Mouse (Mus musculus): ENCODE results near the gene Gpc2. TPM values are rescaled to one million over a fixed set of nuclear protein-coding genes. Genes with fewer than 3 reads are reported as not detected.

Gene Gpc2
- polyA plus RNA-seq, 1 experiment: 0.54 TPM

- no peak overlapping the region for H3ac ChIP-seq (ENCODE audit: control insufficient read depth, insufficient read length)
- no peaks in the 10 kb centered on the region for H3K27me3 ChIP-seq (ENCODE audit: control insufficient read depth, insufficient read depth, insufficient read length)
- H3K4me3 ChIP-seq: no peak overlapping the region
- H3K4me2 ChIP-seq (ENCODE audit: low read depth): no peak overlapping the region
- no peaks in the 10 kb centered on the region for H3K36me3 ChIP-seq (ENCODE audit: control insufficient read depth, insufficient read depth)
- no peaks in the 10 kb centered on the region for H3K79me2 ChIP-seq (ENCODE audit: control insufficient read depth, insufficient read depth)
- TF ChIP-seq E2F4 (IDR thresholded peaks at IDR 0.05; ENCODE audit: insufficient read depth): no peak
- TF ChIP-seq MYOD1 (IDR thresholded peaks at IDR 0.05; ENCODE audit: control insufficient read depth in 1 of 3, insufficient read length in 2 of 3, low read depth in 2 of 3): no peak
- no peak for TF ChIP-seq CEBPB (IDR thresholded peaks at IDR 0.05; ENCODE audit: insufficient read depth, poor library complexity, severe bottlenecking)
- no peak for TF ChIP-seq POLR2A (IDR thresholded peaks at IDR 0.05; ENCODE audit: insufficient read length, low read depth)
- TF ChIP-seq SRF (IDR thresholded peaks at IDR 0.05; ENCODE audit: control insufficient read depth, insufficient read length, low read depth): no peak
- no peak for TF ChIP-seq POLR2AphosphoS2 (IDR thresholded peaks at IDR 0.05; ENCODE audit: insufficient read length, low read depth)
Observed at GRCm38 (mm10) chr5:138291638-138292037, 11.8 kb upstream of the Gpc2 start.

GRCm38 (mm10) chr5:138287861-138288260, 8.1 kb upstream of the Gpc2 start:
- Histone ChIP-seq H3K27me3 (ENCODE audit: control insufficient read depth, insufficient read depth, insufficient read length) (no peaks in the 10 kb centered on the region), H3K4me3 (no peak overlapping the region), H3K36me3 (ENCODE audit: control insufficient read depth, insufficient read depth) (no peaks in the 10 kb centered on the region), H3K79me2 (ENCODE audit: control insufficient read depth, insufficient read depth) (no peaks in the 10 kb centered on the region), H3ac (ENCODE audit: control insufficient read depth, insufficient read length) (no peak overlapping the region), H3K4me2 (ENCODE audit: low read depth) (no peak overlapping the region)
- TF ChIP-seq MYOD1 (IDR thresholded peaks at IDR 0.05; ENCODE audit: control insufficient read depth in 1 of 3, insufficient read length in 2 of 3, low read depth in 2 of 3) (no peak), REST (IDR thresholded peaks at IDR 0.05; ENCODE audit: insufficient read depth, insufficient read length) (no peak), POLR2A (IDR thresholded peaks at IDR 0.05; ENCODE audit: insufficient read length, low read depth) (no peak), MYOG (IDR thresholded peaks at IDR 0.05; ENCODE audit: control insufficient read depth in 1 of 3, insufficient read depth in 1 of 3, insufficient read length in 2 of 3, low read depth in 2 of 3) (no peak), USF1 (IDR thresholded peaks at IDR 0.05; ENCODE audit: low read depth) (no peak), CEBPB (IDR thresholded peaks at IDR 0.05; ENCODE audit: insufficient read depth, poor library complexity, severe bottlenecking) (no peak), TCF3 (IDR thresholded peaks at IDR 0.05; ENCODE audit: insufficient read length, low read depth) (no peak), SRF (IDR thresholded peaks at IDR 0.05; ENCODE audit: control insufficient read depth, insufficient read length, low read depth) (no peak), TCF12 (IDR thresholded peaks at IDR 0.05; ENCODE audit: insufficient read depth, poor library complexity, severe bottlenecking) (no peak), E2F4 (IDR thresholded peaks at IDR 0.05; ENCODE audit: insufficient read depth) (no peak), POLR2AphosphoS2 (IDR thresholded peaks at IDR 0.05; ENCODE audit: insufficient read length, low read depth) (no peak), MAX (IDR thresholded peaks at IDR 0.05; ENCODE audit: low read depth) (no peak)

GRCm38 (mm10) chr5:138283540-138283939, 3.7 kb upstream of the Gpc2 start:
- no peaks in the 10 kb centered on the region for H3K79me2 ChIP-seq (ENCODE audit: control insufficient read depth, insufficient read depth)
- H3ac ChIP-seq (ENCODE audit: control insufficient read depth, insufficient read length): no peak overlapping the region
- TF ChIP-seq REST (IDR thresholded peaks at IDR 0.05; ENCODE audit: insufficient read depth, insufficient read length): no peak
- no peak for TF ChIP-seq TCF3 (IDR thresholded peaks at IDR 0.05; ENCODE audit: insufficient read length, low read depth)
- no peak for TF ChIP-seq MYOD1 (IDR thresholded peaks at IDR 0.05; ENCODE audit: control insufficient read depth in 1 of 3, insufficient read length in 2 of 3, low read depth in 2 of 3)
- no peak for TF ChIP-seq TCF12 (IDR thresholded peaks at IDR 0.05; ENCODE audit: insufficient read depth, poor library complexity, severe bottlenecking)
- no peak for TF ChIP-seq E2F4 (IDR thresholded peaks at IDR 0.05; ENCODE audit: insufficient read depth)
- TF ChIP-seq POLR2A (IDR thresholded peaks at IDR 0.05; ENCODE audit: insufficient read length, low read depth): no peak
- TF ChIP-seq SRF (IDR thresholded peaks at IDR 0.05; ENCODE audit: control insufficient read depth, insufficient read length, low read depth): no peak
- no peak for TF ChIP-seq MAX (IDR thresholded peaks at IDR 0.05; ENCODE audit: low read depth)
- TF ChIP-seq POLR2AphosphoS2 (IDR thresholded peaks at IDR 0.05; ENCODE audit: insufficient read length, low read depth): no peak
- TF ChIP-seq USF1 (IDR thresholded peaks at IDR 0.05; ENCODE audit: low read depth): no peak
- no peak for TF ChIP-seq MYOG (IDR thresholded peaks at IDR 0.05; ENCODE audit: control insufficient read depth in 1 of 3, insufficient read depth in 1 of 3, insufficient read length in 2 of 3, low read depth in 2 of 3)
- H3K27me3 ChIP-seq (ENCODE audit: control insufficient read depth, insufficient read depth, insufficient read length): no peaks in the 10 kb centered on the region
- H3K36me3 ChIP-seq (ENCODE audit: control insufficient read depth, insufficient read depth): no peaks in the 10 kb centered on the region
- no peak overlapping the region for H3K4me2 ChIP-seq (ENCODE audit: low read depth)
- no peak overlapping the region for H3K4me3 ChIP-seq

GRCm38 (mm10) chr5:138281798-138282197, 2.0 kb upstream of the Gpc2 start:
- H3K27me3 ChIP-seq (ENCODE audit: control insufficient read depth, insufficient read depth, insufficient read length): no peaks in the 10 kb centered on the region
- no peak overlapping the region for H3K4me2 ChIP-seq (ENCODE audit: low read depth)
- TF ChIP-seq TCF12 (IDR thresholded peaks at IDR 0.05; ENCODE audit: insufficient read depth, poor library complexity, severe bottlenecking): no peak
- no peak for TF ChIP-seq MYOG (IDR thresholded peaks at IDR 0.05; ENCODE audit: control insufficient read depth in 1 of 3, insufficient read depth in 1 of 3, insufficient read length in 2 of 3, low read depth in 2 of 3)
- TF ChIP-seq USF1 (IDR thresholded peaks at IDR 0.05; ENCODE audit: low read depth): no peak
- no peak for TF ChIP-seq POLR2A (IDR thresholded peaks at IDR 0.05; ENCODE audit: insufficient read length, low read depth)
- TF ChIP-seq SRF (IDR thresholded peaks at IDR 0.05; ENCODE audit: control insufficient read depth, insufficient read length, low read depth): no peak
- no peak for TF ChIP-seq E2F4 (IDR thresholded peaks at IDR 0.05; ENCODE audit: insufficient read depth)
- TF ChIP-seq MYOD1 (IDR thresholded peaks at IDR 0.05; ENCODE audit: control insufficient read depth in 1 of 3, insufficient read length in 2 of 3, low read depth in 2 of 3): no peak
- no peak for TF ChIP-seq MAX (IDR thresholded peaks at IDR 0.05; ENCODE audit: low read depth)
- TF ChIP-seq CEBPB (IDR thresholded peaks at IDR 0.05; ENCODE audit: insufficient read depth, poor library complexity, severe bottlenecking): no peak
- no peak for TF ChIP-seq TCF3 (IDR thresholded peaks at IDR 0.05; ENCODE audit: insufficient read length, low read depth)
- no peak for TF ChIP-seq REST (IDR thresholded peaks at IDR 0.05; ENCODE audit: insufficient read depth, insufficient read length)
- H3K79me2 ChIP-seq (ENCODE audit: control insufficient read depth, insufficient read depth): no peaks in the 10 kb centered on the region
- no peaks in the 10 kb centered on the region for H3K36me3 ChIP-seq (ENCODE audit: control insufficient read depth, insufficient read depth)
- H3ac ChIP-seq (ENCODE audit: control insufficient read depth, insufficient read length): no peak overlapping the region
- no peak overlapping the region for H3K4me3 ChIP-seq

- no peaks in the 10 kb centered on the region for H3K36me3 ChIP-seq (ENCODE audit: control insufficient read depth, insufficient read depth)
- no peaks in the 10 kb centered on the region for H3K27me3 ChIP-seq (ENCODE audit: control insufficient read depth, insufficient read depth, insufficient read length)
- no peak overlapping the region for H3K4me2 ChIP-seq (ENCODE audit: low read depth)
- TF ChIP-seq TCF3 (IDR thresholded peaks at IDR 0.05; ENCODE audit: insufficient read length, low read depth) (no peak), TCF12 (IDR thresholded peaks at IDR 0.05; ENCODE audit: insufficient read depth, poor library complexity, severe bottlenecking) (no peak), SRF (IDR thresholded peaks at IDR 0.05; ENCODE audit: control insufficient read depth, insufficient read length, low read depth) (no peak), POLR2A (IDR thresholded peaks at IDR 0.05; ENCODE audit: insufficient read length, low read depth) (no peak), E2F4 (IDR thresholded peaks at IDR 0.05; ENCODE audit: insufficient read depth) (no peak), CEBPB (IDR thresholded peaks at IDR 0.05; ENCODE audit: insufficient read depth, poor library complexity, severe bottlenecking) (no peak), MYOG (IDR thresholded peaks at IDR 0.05; ENCODE audit: control insufficient read depth in 1 of 3, insufficient read depth in 1 of 3, insufficient read length in 2 of 3, low read depth in 2 of 3) (no peak), MAX (IDR thresholded peaks at IDR 0.05; ENCODE audit: low read depth) (no peak), REST (IDR thresholded peaks at IDR 0.05; ENCODE audit: insufficient read depth, insufficient read length) (no peak), MYOD1 (IDR thresholded peaks at IDR 0.05; ENCODE audit: control insufficient read depth in 1 of 3, insufficient read length in 2 of 3, low read depth in 2 of 3) (no peak), USF1 (IDR thresholded peaks at IDR 0.05; ENCODE audit: low read depth) (no peak), POLR2AphosphoS2 (IDR thresholded peaks at IDR 0.05; ENCODE audit: insufficient read length, low read depth) (no peak)
- no peak overlapping the region for H3ac ChIP-seq (ENCODE audit: control insufficient read depth, insufficient read length)
- H3K79me2 ChIP-seq (ENCODE audit: control insufficient read depth, insufficient read depth): no peaks in the 10 kb centered on the region
- no peak overlapping the region for H3K4me3 ChIP-seq
Observed at GRCm38 (mm10) chr5:138280829-138281228, 1.0 kb upstream of the Gpc2 start.

All from myocyte (in vitro differentiated cells).